Mouse (Mus musculus): ENCODE measurements at regions not wholly inside any gene's neighbourhood (a gene's known extent, or its start where the extent isn't known, plus 50 kb on each side); places are given as distances from the start of the nearest gene placed in this dataset.
A peak's percentile ranks its signal among the peaks of the same experiment; 100 is the strongest.

DNA sequence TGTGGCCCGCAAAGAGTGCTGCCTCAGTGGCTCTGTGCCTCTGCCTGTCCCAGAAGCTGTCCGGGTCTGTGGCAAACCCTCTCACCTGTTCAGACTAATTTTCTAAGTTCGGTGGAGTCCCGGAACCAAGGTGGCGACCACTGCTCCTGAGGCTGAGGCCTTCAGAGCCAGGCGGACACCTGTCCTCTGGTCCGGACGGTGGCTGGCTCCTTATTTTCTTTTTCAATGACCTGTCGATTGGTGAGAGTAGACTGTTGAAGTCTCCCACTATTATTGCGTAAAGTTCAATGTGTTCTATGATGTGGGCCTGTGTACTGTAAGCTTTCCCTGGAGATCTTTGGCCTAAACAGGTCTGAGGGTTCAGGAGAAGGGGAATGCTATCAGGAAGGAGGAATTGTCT lies 112.0 kb upstream of the Btbd35f4 start:
- DNase-seq (ENCODE audit: low spot score in 2 of 2): peak in 1 of 2 experiments; percentile 1

All from left cerebral cortex, adult 18-20 months (tissue).